Mouse (Mus musculus) right cerebral cortex, postnatal 14 days (tissue): ENCODE data around the gene Fam171a2.
"Not testable (repeated sequence)": the region's sequence is repeated elsewhere in the genome, so short reads cannot be mapped to it uniquely, and the experiment has no call there.

Experiments used
- DNase-seq: peaks from one replicate; pipeline ENCODE4 v3.0.0; 2022

Gene Fam171a2

DNA sequence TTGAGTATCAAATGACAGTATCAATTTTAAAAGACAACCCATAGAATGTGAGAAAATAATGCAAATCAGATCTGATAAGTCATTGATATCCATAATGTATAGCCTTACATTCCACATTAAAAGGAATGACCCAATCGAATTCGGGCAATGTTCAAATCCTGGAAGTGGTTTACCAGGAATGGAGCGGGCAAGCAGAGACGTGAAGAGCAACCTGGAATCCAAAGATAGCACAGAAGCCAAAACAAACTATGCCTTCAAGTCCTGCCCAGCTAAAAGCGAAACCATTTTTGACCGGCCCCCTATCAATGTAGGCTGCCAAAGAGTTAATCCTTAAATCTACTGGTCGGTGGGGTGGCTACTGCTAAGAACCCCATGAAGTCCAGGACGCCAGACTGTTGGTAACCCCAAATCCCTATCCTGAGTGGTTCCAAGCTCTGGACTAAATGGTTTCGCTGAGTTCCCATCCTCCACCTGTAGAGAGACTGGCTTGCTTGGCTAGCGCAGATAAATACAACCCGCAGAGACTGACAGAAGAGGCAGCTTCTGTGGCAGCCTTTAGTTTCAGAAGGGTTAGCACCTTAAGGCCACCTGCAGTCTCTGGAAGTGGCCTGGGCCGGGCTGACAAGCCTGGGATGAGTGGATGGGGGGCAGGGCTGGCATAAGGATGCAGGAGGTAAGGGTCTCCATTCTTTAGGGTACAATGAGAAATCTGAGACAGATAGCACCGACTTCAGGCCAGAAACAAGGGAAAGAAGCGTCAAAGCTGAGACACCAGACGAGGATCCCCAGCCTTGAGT lies 54.8 kb downstream of the Fam171a2 start:
- no peak for DNase-seq

DNA sequence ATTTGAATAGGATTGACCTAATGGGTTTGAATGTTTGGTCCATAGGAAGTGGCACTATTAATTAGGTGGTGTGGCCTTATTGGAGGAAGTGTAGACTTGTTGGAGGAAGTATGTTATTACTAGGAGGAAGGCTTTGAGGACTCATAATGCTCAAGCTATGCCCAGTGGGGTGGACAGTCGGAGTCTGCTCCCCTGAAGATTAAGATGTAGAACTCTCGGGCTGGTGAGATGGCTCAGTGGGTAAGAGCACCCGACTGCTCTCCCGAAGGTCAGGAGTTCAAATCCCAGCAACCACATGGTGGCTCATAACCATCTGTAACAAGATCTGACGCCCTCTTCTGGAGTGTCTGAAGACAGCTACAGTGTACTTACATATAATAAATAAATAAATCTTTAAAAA lies 58.0 kb downstream of the Fam171a2 start:
- not testable (repeated sequence) for DNase-seq
